Mouse (Mus musculus): ENCODE data around the gene Sema3b.

GRCm38 (mm10) chr9:107551890-107552355, 57.1 kb downstream of the Sema3b start:
- TF ChIP-seq CTCF (IDR thresholded peaks at IDR 0.05; ENCODE audit: extremely low read depth, insufficient read depth, low read length), result no peak
- no peak for TF ChIP-seq POLR2A (IDR thresholded peaks at IDR 0.05; ENCODE audit: extremely low read depth, insufficient read depth, low read length)

Measured in cortical plate, adult 2 months (tissue).